Mouse (Mus musculus) megakaryocyte, embryonic 14.5 days (primary cell): Measurements from ENCODE around the gene Micu1.

Experiments used
- FLI1 ChIP-seq: IDR thresholded peaks from 2 replicates; pipeline ENCODE4 v1.6.1; 2012; ENCODE audit warnings: low read length, inconsistent platforms, mixed read lengths
- GATA1 ChIP-seq: IDR thresholded peaks from 3 replicates; pipeline ENCODE4 v1.6.1; 2012; ENCODE audit warnings: mixed read lengths, low read length, inconsistent platforms, borderline replicate concordance

- no peak for TF ChIP-seq GATA1
- TF ChIP-seq FLI1: no peak
Measured at GRCm38 (mm10) chr10:59706991-59707546, 4.8 kb downstream of the Micu1 start.
